Mouse (Mus musculus) ES-Bruce4 (cell line): ENCODE data around the gene Rpl34.

Source experiments
- CTCF ChIP-seq: IDR thresholded peaks from one replicate; pipeline ENCODE4 v1.8.1; 2011; ENCODE audit warnings: low read depth, low read length
- EP300 ChIP-seq: IDR thresholded peaks from 2 replicates; pipeline ENCODE4 v1.6.1; 2011; ENCODE audit warnings: low read depth, low read length; ENCODE audit not compliant: insufficient read depth
- POLR2A ChIP-seq: IDR thresholded peaks from one replicate; pipeline ENCODE4 v1.8.1; 2011; ENCODE audit warnings: low read length; ENCODE audit not compliant: insufficient read depth

GRCm38 (mm10) chr3:130757117-130757852 is 27.1 kb upstream of the Rpl34 start:
- TF ChIP-seq EP300: no peak
- TF ChIP-seq POLR2A: no peak
- TF ChIP-seq CTCF: no peak
